Mouse (Mus musculus) liver, adult 2 months (tissue): ENCODE data around the gene Slc26a10.

Source experiments
- CTCF ChIP-seq: fragments of 200-500 bp; IDR thresholded peaks from 2 replicates; pipeline ENCODE4 v1.5.1; 2011; ENCODE audit warnings: low read depth, low read length, control low read depth
- POLR2A ChIP-seq: fragments of 200-500 bp; IDR thresholded peaks from 2 replicates; pipeline ENCODE4 v1.6.1; 2011; ENCODE audit warnings: low read length, control low read depth; ENCODE audit not compliant: insufficient read depth; ENCODE audit errors: extremely low read depth

GRCm38 (mm10) chr10:127141500-127141899 lies 38.9 kb downstream of the Slc26a10 start:
- TF ChIP-seq CTCF (no peak), POLR2A (no peak)
